Mouse (Mus musculus) gastrocnemius, postnatal 10 days (tissue): ENCODE data around the gene Sfxn1. TPM values are rescaled to one million over a fixed set of nuclear protein-coding genes. Genes with fewer than 3 reads are reported as not detected.

Source experiments
- DNase-seq: peaks from one replicate; pipeline ENCODE4 v3.0.0; 2021; ENCODE audit warnings: mixed read lengths
- long read RNA-seq, 2 experiments: library from polyadenylated mRNA; stranded (forward); transcript quantifications; one replicate each; pipeline ENCODE4 v2.0.0; 2021
- total RNA-seq, 2 experiments: library from RNA; stranded (reverse); gene quantifications; 2 replicates each; pipeline ENCODE4 v1.2.3; 2021

Sfxn1 gene
- 1 to 10 TPM; 7.0 to 8.4 TPM for total RNA-seq
- long read RNA-seq, experiment 1, transcript Sfxn1-201 (11 exons, 2,783 nt): major isoform, 19 of 24 reads
- long read RNA-seq, experiment 1, partial matches to known transcripts: 2 of 24 reads
- long read RNA-seq, experiment 1, other reads (novel, unspliced or antisense): 3 of 24 reads
- long read RNA-seq, experiment 2, transcript Sfxn1-201 (11 exons, 2,783 nt): major isoform, 10 of 14 reads
- long read RNA-seq, experiment 2, partial matches to known transcripts: 2 of 14 reads
- long read RNA-seq, experiment 2, other reads (novel, unspliced or antisense): 2 of 14 reads

DNA sequence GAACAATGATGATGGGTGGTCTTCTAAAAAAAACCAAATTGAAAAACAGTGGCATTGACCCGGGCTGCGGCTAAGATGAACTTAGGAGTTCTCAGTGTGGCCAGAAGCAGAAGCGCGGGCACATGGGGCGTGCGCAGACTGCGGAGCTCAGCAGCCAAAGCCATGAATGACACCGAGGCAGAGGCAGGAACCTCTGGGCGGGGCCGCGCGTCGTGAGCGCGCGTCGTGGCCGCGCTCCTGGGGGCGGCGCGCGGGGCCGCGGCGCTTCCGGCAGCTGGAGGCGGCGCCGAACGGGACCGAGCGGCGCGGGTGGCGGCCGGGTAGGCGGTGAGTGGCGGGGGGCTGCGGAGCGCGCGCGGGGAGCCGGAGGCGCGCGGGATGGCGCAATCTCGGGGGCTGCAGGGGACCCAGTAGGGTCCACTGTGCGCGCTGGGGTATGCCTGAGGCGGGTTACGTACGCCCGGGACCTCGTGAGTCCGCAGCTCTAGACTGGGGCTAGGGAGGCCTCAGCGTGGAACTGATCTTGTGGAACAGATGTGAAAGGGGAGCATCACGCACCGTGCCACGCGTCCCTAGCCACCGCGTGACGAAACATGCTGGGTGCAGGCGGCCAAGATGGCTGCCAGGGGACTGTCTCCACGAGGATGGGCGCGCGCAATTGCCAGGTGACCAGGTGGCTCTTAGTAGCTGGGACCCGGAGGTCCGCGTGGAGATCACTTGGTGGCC is at the start of gene Sfxn1:
TSS of gene Sfxn1 (plus strand) at position 264 of the 726 bp plus-strand sequence.
- peak; percentile 49 for DNase-seq

- DNase-seq: no peak
These were observed 48.4 kb upstream of the Sfxn1 start for GRCm38 (mm10) chr13:54023311-54023710.

GRCm38 (mm10) chr13:54027079-54027478 is 44.6 kb upstream of the Sfxn1 start:
- no peak for DNase-seq

DNA sequence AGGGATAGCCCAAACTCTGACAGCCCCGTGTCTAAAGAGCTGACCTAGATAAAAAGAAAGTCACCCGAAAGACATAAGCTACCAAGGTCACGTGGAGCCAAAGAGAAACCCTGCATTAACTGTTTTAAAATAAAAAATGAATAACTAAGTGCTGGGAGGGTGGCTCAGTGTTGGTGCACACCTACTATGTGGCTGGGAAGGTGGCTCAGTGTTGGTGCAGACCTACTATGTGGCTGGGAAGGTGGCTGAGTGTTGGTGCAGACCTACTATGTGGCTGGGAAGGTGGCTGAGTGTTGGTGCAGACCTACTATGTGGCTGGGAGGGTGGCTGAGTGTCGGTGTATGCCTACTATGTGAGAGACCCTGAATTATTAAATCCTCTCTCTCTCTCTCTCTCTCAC is 38.0 kb upstream of the Sfxn1 start:
- no peak for DNase-seq

DNA sequence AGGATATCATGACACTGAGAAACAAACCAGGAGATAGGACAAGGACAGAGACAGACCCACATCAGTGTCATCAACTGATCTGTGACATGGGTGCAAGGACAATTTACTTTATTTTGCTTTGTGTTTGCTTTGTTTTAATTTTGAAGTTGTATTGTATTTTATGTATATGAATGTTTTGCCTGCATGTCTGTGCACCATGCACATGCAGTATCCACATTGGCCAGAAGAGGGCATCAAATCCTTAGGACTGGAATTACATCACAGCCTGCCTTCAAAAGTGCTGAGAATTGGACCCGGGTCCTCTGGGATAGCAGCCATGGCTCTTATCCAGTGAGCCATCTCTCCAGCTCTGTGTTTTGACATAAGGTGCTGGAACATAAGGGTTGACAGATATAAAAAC is 36.1 kb upstream of the Sfxn1 start:
- DNase-seq: no peak

DNA sequence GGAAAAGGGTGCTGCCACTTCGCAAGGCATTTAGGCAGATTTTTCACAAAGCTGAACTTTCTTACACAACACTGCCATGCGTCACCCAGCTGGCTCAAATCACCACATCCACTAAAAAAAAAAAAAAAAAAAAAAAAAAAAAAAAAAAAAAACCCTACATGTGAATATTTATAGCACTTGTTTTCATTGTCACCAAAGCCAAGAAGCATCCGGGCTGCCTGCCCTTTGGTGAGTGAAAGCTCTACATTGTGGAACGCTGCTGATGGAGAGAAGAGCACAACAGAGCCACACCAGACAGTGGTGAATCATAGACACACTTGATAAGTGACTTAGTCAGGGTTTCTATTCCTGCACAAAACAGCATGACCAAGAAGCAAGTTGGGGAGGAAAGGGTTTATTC is 33.7 kb upstream of the Sfxn1 start:
- no peak for DNase-seq

GRCm38 (mm10) chr13:54040256-54040655 is 31.4 kb upstream of the Sfxn1 start:
- DNase-seq: no peak

DNA sequence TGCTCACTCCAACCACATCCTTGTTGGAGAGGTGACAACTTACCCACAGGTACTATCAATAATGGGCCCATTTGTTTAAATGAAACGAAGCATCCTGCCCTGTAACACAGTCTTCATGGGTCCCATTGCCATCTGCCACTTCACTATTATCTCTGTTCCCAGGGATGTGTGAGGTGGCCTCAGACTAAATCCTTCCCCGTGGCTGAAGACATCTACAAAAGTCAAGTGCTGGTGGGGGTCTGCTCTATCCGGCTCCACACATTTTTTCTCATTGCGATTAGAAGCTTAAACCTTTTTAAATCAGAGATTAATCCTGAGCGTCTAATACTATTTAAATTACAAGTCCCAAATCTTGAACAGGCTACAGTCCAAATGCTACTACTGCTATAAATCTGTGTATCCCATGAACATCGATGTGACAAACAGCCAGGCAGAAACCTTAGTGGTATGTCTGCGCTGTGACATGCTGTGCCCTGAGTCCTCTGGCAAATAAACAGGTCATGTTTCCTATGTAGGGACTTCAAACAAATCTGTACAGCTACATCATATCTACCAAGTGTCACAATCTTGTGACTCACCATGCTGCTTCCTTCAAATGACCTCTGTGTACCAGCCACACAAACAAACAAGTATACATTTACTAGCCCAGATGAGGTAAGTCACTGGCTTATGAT is 22.9 kb upstream of the Sfxn1 start:
- DNase-seq: no peak

DNA sequence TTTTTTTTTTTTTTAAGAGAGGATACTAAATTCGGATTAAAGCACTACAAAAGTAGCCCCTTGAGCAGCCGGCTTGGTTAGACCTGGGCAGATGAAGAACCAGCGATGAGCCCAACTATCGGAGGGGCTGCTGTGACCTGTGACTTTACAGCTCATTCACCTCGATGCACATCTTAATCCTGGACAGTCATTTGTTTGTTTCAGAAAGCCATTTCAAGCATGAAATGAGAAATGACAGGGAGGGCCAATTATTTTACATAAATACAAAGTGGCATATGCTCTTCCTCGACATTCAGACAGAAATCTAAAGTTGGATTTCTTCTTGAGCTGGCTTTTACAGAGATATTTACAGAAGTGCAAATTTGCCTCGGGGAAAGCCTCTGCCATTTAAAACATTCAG is 20.0 kb upstream of the Sfxn1 start:
- no peak for DNase-seq

- DNase-seq: no peak
These were observed 16.7 kb upstream of the Sfxn1 start for GRCm38 (mm10) chr13:54054962-54055361.

DNA sequence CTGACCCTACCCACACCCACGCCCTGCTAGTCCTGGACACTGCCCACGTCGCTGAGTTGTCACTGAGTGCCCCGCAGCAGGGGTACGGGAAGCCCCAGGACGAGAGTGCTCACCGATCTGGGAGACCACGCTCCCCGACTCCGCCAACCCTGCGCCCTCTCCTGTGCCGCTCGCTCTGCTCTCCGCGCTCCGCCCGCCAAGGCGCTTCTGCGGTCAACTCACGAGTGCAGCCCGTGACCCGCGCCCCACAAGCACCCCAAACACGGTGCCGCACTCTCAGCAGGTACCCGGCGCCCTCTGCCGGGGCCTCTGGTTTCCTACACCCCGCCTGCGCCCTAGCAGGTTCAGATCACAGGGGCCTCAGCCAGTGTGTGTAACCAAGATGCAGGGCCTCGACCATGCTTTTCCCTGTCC is 16.2 kb upstream of the Sfxn1 start, which contains the start of gene Drd1:
TSS of gene Drd1 (minus strand) at position 258 of the 414 bp plus-strand sequence.
- peak; percentile 71 for DNase-seq

DNA sequence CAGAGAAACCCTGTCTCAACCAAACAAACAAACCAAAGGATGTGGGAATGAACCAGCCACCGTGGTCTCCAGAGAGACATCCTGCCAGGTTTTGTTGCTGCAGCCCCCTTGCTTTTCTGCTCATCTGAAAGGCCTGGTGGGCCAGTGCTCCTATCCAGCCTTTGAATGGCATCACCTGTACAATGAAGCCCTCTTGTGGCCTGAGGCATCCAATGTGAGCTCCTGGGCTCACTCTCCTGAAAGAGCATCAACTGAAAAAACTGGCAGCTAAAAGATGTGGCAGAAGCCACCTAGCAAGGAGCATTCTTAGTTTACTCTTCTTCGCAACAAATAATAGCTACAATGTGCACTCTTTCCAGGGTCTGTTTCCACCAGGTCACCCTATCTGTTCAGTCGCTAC is 9.6 kb upstream of the Sfxn1 start:
- DNase-seq: no peak

DNA sequence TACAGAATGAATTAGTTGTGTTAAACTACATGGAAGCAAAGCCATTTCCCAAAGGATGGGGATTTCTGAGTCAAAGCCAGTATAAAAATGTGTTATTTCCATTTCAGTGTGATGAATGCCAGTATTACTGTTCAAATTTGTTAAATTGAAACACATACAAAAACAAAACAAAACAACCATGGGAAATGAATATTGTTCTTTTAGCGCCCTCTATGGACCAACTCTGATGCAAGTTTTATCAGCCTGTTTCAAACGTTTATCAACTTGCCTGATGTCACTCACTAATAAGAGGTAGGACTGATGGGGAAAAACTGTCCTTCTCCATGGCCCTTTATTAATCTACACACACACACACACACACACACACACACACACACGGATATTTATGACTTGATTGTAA is 8.4 kb upstream of the Sfxn1 start:
- no peak for DNase-seq

DNA sequence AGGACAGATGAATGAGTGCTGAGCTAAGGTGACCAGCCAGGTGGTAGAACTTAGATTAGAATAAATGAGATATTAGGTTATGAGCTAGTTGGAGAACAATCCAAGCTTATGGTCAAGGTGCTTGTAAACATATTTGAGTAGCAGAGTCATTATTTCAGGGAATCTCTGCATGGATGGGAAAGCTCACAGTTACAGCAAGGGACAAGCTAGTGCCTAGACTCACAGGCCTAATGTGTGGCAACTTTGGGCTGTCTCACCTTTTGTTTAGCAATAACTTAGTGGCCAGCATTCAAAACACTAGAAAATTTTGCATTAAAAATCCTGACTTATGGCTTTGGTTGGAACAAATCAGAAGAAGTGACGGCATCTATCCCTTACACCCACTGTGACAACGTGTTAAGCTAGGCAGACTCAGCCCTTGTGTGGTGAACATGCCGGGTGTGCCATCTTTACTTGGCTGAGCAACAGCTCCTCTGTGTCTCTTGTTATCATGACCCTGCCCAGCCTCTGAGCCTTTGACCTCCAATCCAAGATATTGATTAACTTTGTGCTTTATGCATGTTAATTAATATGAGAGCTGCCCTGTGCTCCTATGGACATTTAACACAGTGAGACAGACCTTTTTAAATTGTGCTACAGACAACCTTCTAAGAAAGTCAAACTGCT is 5.5 kb upstream of the Sfxn1 start:
- no peak for DNase-seq

- no peak for DNase-seq
These were observed 4.0 kb upstream of the Sfxn1 start for GRCm38 (mm10) chr13:54067617-54068166.

DNA sequence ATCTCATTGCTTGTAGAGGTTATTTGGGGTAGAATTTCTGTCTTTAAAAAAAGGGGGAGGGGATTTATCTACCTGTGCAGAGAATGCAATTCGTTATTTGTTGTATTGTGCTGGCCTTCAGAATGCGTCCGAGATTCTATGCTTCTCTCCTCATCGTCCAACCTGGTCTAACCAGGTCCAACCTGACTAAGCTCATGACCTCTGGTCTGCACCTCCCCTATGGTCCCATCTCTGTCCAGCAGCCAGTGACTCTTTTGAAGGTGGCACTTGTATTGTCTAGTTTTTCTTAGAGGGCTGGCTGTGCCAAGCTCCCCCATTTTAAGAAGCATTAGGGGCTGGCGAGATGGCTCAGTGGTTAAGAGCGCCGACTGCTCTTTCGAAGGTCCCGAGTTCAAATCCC is 658 bp upstream of the Sfxn1 start:
- no peak for DNase-seq

- DNase-seq: no peak
These were observed 923 bp downstream of the Sfxn1 start for GRCm38 (mm10) chr13:54072526-54073057.

DNA sequence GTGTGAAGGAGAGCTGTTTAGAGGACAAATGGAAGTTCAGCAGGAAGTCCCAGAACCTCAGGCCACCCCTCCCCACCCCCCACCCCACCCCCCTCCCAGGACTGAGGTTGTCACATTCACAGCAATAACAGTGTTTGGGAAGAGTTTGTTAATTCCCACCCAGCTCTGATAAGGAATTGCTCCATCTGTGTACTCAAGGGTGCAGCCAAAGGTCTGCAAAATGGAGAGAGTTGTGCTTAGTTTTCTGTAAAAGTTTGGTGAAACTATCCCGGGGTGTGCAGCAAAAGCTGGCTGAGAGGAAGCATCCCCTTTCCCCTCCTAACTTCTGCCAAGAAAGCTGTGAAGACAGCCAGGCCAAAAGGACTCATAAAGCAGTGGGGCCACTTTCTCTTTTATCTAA is 1.4 kb downstream of the Sfxn1 start:
- no peak for DNase-seq

DNA sequence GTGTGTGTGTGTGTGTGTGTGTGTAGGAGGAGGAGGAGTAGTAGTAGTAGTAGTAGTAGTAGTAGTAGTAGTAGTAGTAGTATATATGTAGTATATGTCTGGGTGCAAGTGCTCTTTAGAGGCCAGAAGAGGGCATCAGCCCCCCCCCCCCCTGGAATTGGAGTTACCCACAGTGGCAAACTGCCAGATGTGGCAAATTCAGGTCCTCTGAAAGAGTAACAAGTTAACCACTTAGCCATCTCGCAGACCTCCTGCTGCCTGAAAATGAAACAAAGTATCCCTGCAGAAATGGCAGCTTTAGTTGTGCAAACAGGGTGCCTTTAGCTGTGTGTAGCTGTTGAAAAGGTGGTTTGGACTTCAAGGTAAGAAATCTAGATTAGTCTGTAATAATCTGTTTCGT is 1.8 kb downstream of the Sfxn1 start:
- no peak for DNase-seq

DNA sequence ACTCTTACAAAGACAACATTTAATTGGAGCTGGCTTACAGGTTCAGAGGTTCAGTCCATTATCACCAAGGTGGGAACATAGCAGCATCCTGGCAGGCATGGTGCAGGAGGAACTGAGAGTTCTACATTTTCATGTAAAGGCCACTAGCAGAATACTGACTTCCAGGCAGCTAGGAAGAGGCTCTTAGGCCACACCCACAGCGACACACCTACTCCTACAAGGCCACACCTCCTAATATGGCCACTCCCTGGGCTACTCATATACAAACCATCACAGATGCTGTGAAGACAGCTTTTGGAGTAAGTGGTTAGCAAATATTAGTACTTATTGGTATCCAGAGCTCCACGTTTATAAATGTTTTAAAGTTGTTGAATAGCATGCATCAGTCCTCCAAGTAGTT is 3.7 kb downstream of the Sfxn1 start:
- DNase-seq: no peak

GRCm38 (mm10) chr13:54076051-54076450 is 4.4 kb downstream of the Sfxn1 start:
- DNase-seq: no peak
